Mouse (Mus musculus): Measurements from ENCODE around the gene Tagap1. TPM values are rescaled to one million over a fixed set of nuclear protein-coding genes. Genes with fewer than 3 reads are reported as not detected.
"Not testable (repeated sequence)": the region's sequence is repeated elsewhere in the genome, so short reads cannot be mapped to it uniquely, and the experiment has no call there.

Gene Tagap1
- total and polyA plus RNA-seq, 3 experiments, result 16.8 to 21.1 (median 20.3) TPM

DNA sequence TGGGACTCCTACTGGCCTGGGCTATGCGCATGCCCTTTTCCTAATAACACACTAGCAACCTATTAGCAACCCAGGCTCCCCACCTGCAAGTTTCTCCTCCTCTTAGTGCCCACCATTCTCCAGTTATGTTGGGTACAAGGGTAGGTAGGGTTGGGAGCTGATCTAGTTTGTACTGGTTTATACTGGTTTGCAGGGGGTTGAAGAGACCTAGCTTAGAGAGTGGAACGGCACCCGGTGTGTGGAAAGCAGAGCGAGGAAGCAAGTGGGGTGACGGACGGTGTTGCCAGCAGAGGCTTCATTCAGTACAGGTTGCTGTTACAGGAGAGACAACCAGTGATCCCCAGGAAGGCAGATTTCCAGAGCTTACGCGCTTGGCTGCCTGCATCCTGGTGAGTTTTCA, 9.4 kb upstream of the Tagap1 start, which contains the start of gene Rnaset2b:
TSS of gene Rnaset2b (plus strand) at position 301 of the 400 bp plus-strand sequence.
- H3K9me3 ChIP-seq (replicated peaks; ENCODE audit: low read length); H3K36me3 ChIP-seq (replicated peaks in 1 of 2; ENCODE audit: control insufficient read depth in 1 of 2, insufficient read depth in 1 of 2, low read length in 1 of 2); H3K27me3 ChIP-seq (replicated peaks); dilution Hi-C loops (cut with MboI; ENCODE audit: extremely low pct_ligation_motif_present, extremely low pct_unique_long_range_greater_than_20kb, low sequenced_read_pairs); H3K4me3 ChIP-seq (replicated peaks in 1 of 3; ENCODE audit: low read depth in 2 of 3, low read length in 2 of 3, poor library complexity in 1 of 3); H3K79me2 ChIP-seq (replicated peaks; ENCODE audit: control insufficient read depth, extremely low read depth, insufficient read depth, poor library complexity, severe bottlenecking); H3K4me1 ChIP-seq (ENCODE audit: control insufficient read depth in 1 of 2, insufficient read depth in 2 of 2); DNase-seq (ENCODE audit: extremely low read depth); H3K4me2 ChIP-seq (ENCODE audit: insufficient read depth, low read depth, poor library complexity, severe bottlenecking); H3K9ac ChIP-seq (ENCODE audit: insufficient read depth, low read depth); in situ Hi-C loops (cut with MboI; ENCODE audit: low pct_ligation_motif_present, low pct_unique_long_range_greater_than_20kb, low sequenced_read_pairs); H3K27ac ChIP-seq (ENCODE audit: insufficient read depth, low read depth): not testable (repeated sequence)

DNA sequence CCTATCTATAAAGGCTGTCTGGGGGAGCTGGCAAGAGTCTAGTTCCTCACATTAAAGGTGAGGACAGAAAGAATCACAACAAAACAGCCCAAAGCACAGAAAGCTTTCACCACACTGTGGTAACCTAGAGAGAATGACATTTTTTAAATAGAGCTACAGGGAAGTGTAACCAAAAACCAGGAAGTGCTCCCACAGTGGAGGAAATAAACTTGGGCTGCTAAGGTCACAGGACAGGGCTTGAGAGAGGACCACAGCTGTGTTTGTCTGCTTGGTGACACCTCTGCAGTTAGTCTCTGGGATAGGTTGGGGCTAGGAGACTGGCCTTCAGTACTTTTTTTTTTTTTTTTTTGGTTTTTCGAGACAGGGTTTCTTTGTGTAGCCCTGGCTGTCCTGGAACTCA, 6.7 kb upstream of the Tagap1 start:
- H3K4me1 ChIP-seq (ENCODE audit: control insufficient read depth in 1 of 2, insufficient read depth in 2 of 2); H3K36me3 ChIP-seq (replicated peaks in 1 of 2; ENCODE audit: control insufficient read depth in 1 of 2, insufficient read depth in 1 of 2, low read length in 1 of 2); H3K27ac ChIP-seq (ENCODE audit: insufficient read depth, low read depth); H3K9me3 ChIP-seq (replicated peaks; ENCODE audit: low read length); DNase-seq (ENCODE audit: extremely low read depth); dilution Hi-C loops (cut with MboI; ENCODE audit: extremely low pct_ligation_motif_present, extremely low pct_unique_long_range_greater_than_20kb, low sequenced_read_pairs); H3K4me2 ChIP-seq (ENCODE audit: insufficient read depth, low read depth, poor library complexity, severe bottlenecking); H3K79me2 ChIP-seq (replicated peaks; ENCODE audit: control insufficient read depth, extremely low read depth, insufficient read depth, poor library complexity, severe bottlenecking); in situ Hi-C loops (cut with MboI; ENCODE audit: low pct_ligation_motif_present, low pct_unique_long_range_greater_than_20kb, low sequenced_read_pairs); H3K4me3 ChIP-seq (replicated peaks in 1 of 3; ENCODE audit: low read depth in 2 of 3, low read length in 2 of 3, poor library complexity in 1 of 3); H3K27me3 ChIP-seq (replicated peaks); H3K9ac ChIP-seq (ENCODE audit: insufficient read depth, low read depth): not testable (repeated sequence)

DNA sequence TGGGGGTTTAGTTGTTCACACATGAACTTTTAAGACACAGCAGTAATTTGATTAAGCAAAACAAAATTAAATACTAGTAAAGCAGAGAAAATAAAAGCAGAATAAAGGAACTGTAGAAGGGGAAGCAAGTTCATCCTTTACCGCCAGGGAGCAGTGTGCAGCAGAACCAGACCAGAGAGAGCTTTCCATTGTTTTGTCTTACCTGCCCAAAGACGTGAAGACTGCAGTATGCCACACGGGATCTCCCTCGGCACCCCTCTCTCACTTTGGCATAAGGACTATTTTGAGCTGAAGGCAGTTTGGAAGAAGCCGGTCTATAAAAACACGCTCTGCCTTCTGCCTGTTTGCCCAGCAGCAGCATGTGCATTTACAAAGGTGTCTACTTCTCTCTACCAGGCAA, 4.4 kb upstream of the Tagap1 start:
- H3K27ac ChIP-seq (ENCODE audit: insufficient read depth, low read depth); dilution Hi-C loops (cut with MboI; ENCODE audit: extremely low pct_ligation_motif_present, extremely low pct_unique_long_range_greater_than_20kb, low sequenced_read_pairs); DNase-seq (ENCODE audit: extremely low read depth); H3K4me2 ChIP-seq (ENCODE audit: insufficient read depth, low read depth, poor library complexity, severe bottlenecking); H3K9ac ChIP-seq (ENCODE audit: insufficient read depth, low read depth); H3K27me3 ChIP-seq (replicated peaks); H3K9me3 ChIP-seq (replicated peaks; ENCODE audit: low read length); in situ Hi-C loops (cut with MboI; ENCODE audit: low pct_ligation_motif_present, low pct_unique_long_range_greater_than_20kb, low sequenced_read_pairs); H3K36me3 ChIP-seq (replicated peaks in 1 of 2; ENCODE audit: control insufficient read depth in 1 of 2, insufficient read depth in 1 of 2, low read length in 1 of 2); H3K4me1 ChIP-seq (ENCODE audit: control insufficient read depth in 1 of 2, insufficient read depth in 2 of 2); H3K79me2 ChIP-seq (replicated peaks; ENCODE audit: control insufficient read depth, extremely low read depth, insufficient read depth, poor library complexity, severe bottlenecking); H3K4me3 ChIP-seq (replicated peaks in 1 of 3; ENCODE audit: low read depth in 2 of 3, low read length in 2 of 3, poor library complexity in 1 of 3): not testable (repeated sequence)
- peak; percentile 27 for TF ChIP-seq RAD21 (IDR thresholded peaks at IDR 0.05; ENCODE audit: low read depth, low read length)
- peak in 1 of 2 experiments; percentile 46; a peak in 2 of 4 replicates for TF ChIP-seq CTCF (conservative IDR thresholded peaks at IDR 0.05 in 1 of 2, IDR thresholded peaks at IDR 0.05 in 1 of 2; ENCODE audit: low read depth in 2 of 2, low read length in 2 of 2)
- TF ChIP-seq SMC3 (IDR thresholded peaks at IDR 0.05; ENCODE audit: low read depth, low read length), result peak; percentile 36

DNA sequence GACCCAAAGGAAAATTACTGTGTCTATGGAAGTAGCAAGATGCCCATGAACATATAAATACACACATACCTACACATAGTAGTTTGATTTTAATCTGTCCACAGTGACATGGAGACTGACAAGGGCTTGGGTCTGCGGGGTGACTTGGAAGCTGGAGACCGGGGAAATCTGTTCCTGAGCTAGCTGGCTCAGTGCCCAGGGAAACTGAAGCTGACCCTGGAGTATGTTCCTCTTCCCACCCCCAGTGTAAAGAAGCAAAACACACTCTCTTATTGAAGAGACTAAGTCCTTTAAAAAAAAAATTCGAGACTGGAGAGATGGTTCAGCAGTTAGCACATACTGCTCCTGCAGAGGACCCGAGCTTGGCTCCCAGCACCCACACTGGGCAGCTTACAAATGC, 2.0 kb upstream of the Tagap1 start:
- DNase-seq (ENCODE audit: extremely low read depth); H3K27me3 ChIP-seq (replicated peaks); H3K27ac ChIP-seq (ENCODE audit: insufficient read depth, low read depth); H3K9me3 ChIP-seq (replicated peaks; ENCODE audit: low read length); H3K4me3 ChIP-seq (replicated peaks in 1 of 3; ENCODE audit: low read depth in 2 of 3, low read length in 2 of 3, poor library complexity in 1 of 3); H3K79me2 ChIP-seq (replicated peaks; ENCODE audit: control insufficient read depth, extremely low read depth, insufficient read depth, poor library complexity, severe bottlenecking); H3K4me1 ChIP-seq (ENCODE audit: control insufficient read depth in 1 of 2, insufficient read depth in 2 of 2); H3K9ac ChIP-seq (ENCODE audit: insufficient read depth, low read depth); in situ Hi-C loops (cut with MboI; ENCODE audit: low pct_ligation_motif_present, low pct_unique_long_range_greater_than_20kb, low sequenced_read_pairs); H3K36me3 ChIP-seq (replicated peaks in 1 of 2; ENCODE audit: control insufficient read depth in 1 of 2, insufficient read depth in 1 of 2, low read length in 1 of 2); H3K4me2 ChIP-seq (ENCODE audit: insufficient read depth, low read depth, poor library complexity, severe bottlenecking); dilution Hi-C loops (cut with MboI; ENCODE audit: extremely low pct_ligation_motif_present, extremely low pct_unique_long_range_greater_than_20kb, low sequenced_read_pairs): not testable (repeated sequence)

DNA sequence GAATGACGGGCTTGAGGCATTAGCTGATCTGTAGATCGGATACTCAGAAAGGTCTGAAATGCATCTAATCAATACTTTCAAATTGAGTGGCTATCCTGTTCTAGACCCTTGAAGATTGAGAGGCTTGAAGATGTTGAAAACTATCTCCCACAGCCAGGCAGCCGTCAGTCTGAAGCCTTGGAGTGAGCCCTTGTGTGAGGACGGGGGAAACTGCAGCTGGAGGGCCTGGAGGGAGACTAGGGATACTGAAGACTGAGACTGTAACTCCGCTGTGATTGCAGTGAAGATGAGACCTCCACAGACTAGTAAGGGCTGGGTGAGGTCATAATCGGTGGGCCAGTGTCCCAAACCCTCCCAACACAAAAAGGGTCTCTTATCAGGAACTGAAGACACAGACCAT, 1.4 kb upstream of the Tagap1 start:
- H3K4me3 ChIP-seq (replicated peaks in 1 of 3; ENCODE audit: low read depth in 2 of 3, low read length in 2 of 3, poor library complexity in 1 of 3); H3K4me2 ChIP-seq (ENCODE audit: insufficient read depth, low read depth, poor library complexity, severe bottlenecking); dilution Hi-C loops (cut with MboI; ENCODE audit: extremely low pct_ligation_motif_present, extremely low pct_unique_long_range_greater_than_20kb, low sequenced_read_pairs); in situ Hi-C loops (cut with MboI; ENCODE audit: low pct_ligation_motif_present, low pct_unique_long_range_greater_than_20kb, low sequenced_read_pairs); DNase-seq (ENCODE audit: extremely low read depth); H3K79me2 ChIP-seq (replicated peaks; ENCODE audit: control insufficient read depth, extremely low read depth, insufficient read depth, poor library complexity, severe bottlenecking); H3K4me1 ChIP-seq (ENCODE audit: control insufficient read depth in 1 of 2, insufficient read depth in 2 of 2); H3K9me3 ChIP-seq (replicated peaks; ENCODE audit: low read length); H3K36me3 ChIP-seq (replicated peaks in 1 of 2; ENCODE audit: control insufficient read depth in 1 of 2, insufficient read depth in 1 of 2, low read length in 1 of 2); H3K27ac ChIP-seq (ENCODE audit: insufficient read depth, low read depth); H3K9ac ChIP-seq (ENCODE audit: insufficient read depth, low read depth); H3K27me3 ChIP-seq (replicated peaks): not testable (repeated sequence)

Data from CH12.LX (cell line).